Mouse (Mus musculus) hindbrain, embryonic 13.5 days (tissue): ENCODE measurements around the gene Myo9a. TPM values are rescaled to one million over a fixed set of nuclear protein-coding genes. Genes with fewer than 3 reads are reported as not detected.

Experiments used
- ATAC-seq: fragments of 200-750 bp; cut with Nextera tagmentation; 2 replicates; pipeline ENCODE4 v1.8.0; 2017; ENCODE audit warnings: moderate TSS enrichment; ENCODE audit not compliant: low FRiP score
- H3K27ac ChIP-seq: fragments of 300-500 bp; sonication (generic); 2 replicates; pipeline ENCODE4 v1.5.1; 2015; ENCODE audit warnings: inconsistent platforms, mild to moderate bottlenecking, moderate library complexity
- H3K27me3 ChIP-seq: fragments of 300-500 bp; sonication (generic); 2 replicates; pipeline ENCODE4 v1.6.1; 2015; ENCODE audit warnings: mild to moderate bottlenecking, inconsistent platforms
- H3K36me3 ChIP-seq: fragments of 300-500 bp; sonication (generic); 2 replicates; pipeline ENCODE4 v1.6.1; 2015; ENCODE audit warnings: mild to moderate bottlenecking, inconsistent platforms
- H3K4me1 ChIP-seq: fragments of 300-500 bp; sonication (generic); replicated peaks from 2 replicates; pipeline ENCODE4 v1.6.1; 2015; ENCODE audit warnings: inconsistent platforms
- H3K4me2 ChIP-seq: fragments of 300-500 bp; sonication (generic); 2 replicates; pipeline ENCODE4 v1.6.1; 2015; ENCODE audit warnings: inconsistent platforms, mild to moderate bottlenecking, moderate library complexity
- H3K4me3 ChIP-seq: fragments of 300-500 bp; sonication (generic); 2 replicates; pipeline ENCODE4 v1.5.1; 2015; ENCODE audit warnings: mild to moderate bottlenecking, inconsistent platforms
- H3K9ac ChIP-seq: fragments of 300-500 bp; sonication (generic); 2 replicates; pipeline ENCODE4 v1.6.1; 2015; ENCODE audit warnings: mild to moderate bottlenecking, inconsistent platforms
- H3K9me3 ChIP-seq: fragments of 300-500 bp; sonication (generic); 2 replicates; pipeline ENCODE4 v1.6.1; 2016; ENCODE audit warnings: inconsistent platforms
- WGBS: fragments of 180-500 bp; shearing (Covaris S2); methylation state at CpG from one replicate; pipeline ENCODE4 v1.1.7; 2015; 5-methylcytosine and 5-hydroxymethylcytosine counted together
- polyA plus RNA-seq: library from polyadenylated mRNA; unstranded; fragments of >200 nt; fragmentation: Nextera tagmentation; extraction: Ambion mirVana; gene quantifications from 2 replicates; pipeline ENCODE4 v1.2.1, GENCODE M21; 2015

Gene Myo9a
- polyA plus RNA-seq, 1 experiment from 2014 or later = 24.7 TPM

GRCm38 (mm10) chr9:59941885-59942350 lies 191.2 kb downstream of the Myo9a start:
- no peaks in the 10 kb centered on the region for H3K27me3 ChIP-seq
- H3K9ac ChIP-seq = no peak overlapping the region
- no peaks in the 10 kb centered on the region for H3K36me3 ChIP-seq
- 0 out of 2 replicates have a peak, but pooled peaks cover 3% of the 10 kb centered on the region for H3K4me1 ChIP-seq
- no peak overlapping the region for H3K4me2 ChIP-seq
- no peak for ATAC-seq
- 78% methylated on average over 9 of the region's 9 CpGs for WGBS
- H3K4me3 ChIP-seq = no peak overlapping the region
- no peaks in the 10 kb centered on the region for H3K9me3 ChIP-seq
- no peak overlapping the region for H3K27ac ChIP-seq

- 0 out of 2 replicates have a peak, but pooled peaks cover 3% of the 10 kb centered on the region for H3K4me1 ChIP-seq
- no peak overlapping the region for H3K4me3 ChIP-seq
- no peak for ATAC-seq
- H3K27ac ChIP-seq = no peak overlapping the region
- no peak overlapping the region for H3K4me2 ChIP-seq
- H3K9ac ChIP-seq = no peak overlapping the region
- no peaks in the 10 kb centered on the region for H3K9me3 ChIP-seq
- WGBS = 57% methylated on average over 5 of the region's 5 CpGs
- no peaks in the 10 kb centered on the region for H3K36me3 ChIP-seq
- no peaks in the 10 kb centered on the region for H3K27me3 ChIP-seq
Observed at GRCm38 (mm10) chr9:59942501-59943085, 191.9 kb downstream of the Myo9a start.

- no peak for ATAC-seq
- Histone ChIP-seq H3K4me2 (no peak overlapping the region), H3K4me1 (0 out of 2 replicates have a peak, but pooled peaks cover 3% of the 10 kb centered on the region), H3K27ac (no peak overlapping the region), H3K9me3 (no peaks in the 10 kb centered on the region), H3K4me3 (no peak overlapping the region), H3K9ac (no peak overlapping the region), H3K27me3 (no peaks in the 10 kb centered on the region), H3K36me3 (no peaks in the 10 kb centered on the region)
- 88% methylated on average over 6 of the region's 6 CpGs for WGBS
Observed at GRCm38 (mm10) chr9:59943826-59944225, 193.1 kb downstream of the Myo9a start.

GRCm38 (mm10) chr9:59945241-59945640 lies 194.5 kb downstream of the Myo9a start:
- H3K4me1 ChIP-seq = 0 out of 2 replicates have a peak, but pooled peaks cover 3% of the 10 kb centered on the region
- H3K4me3 ChIP-seq = no peak overlapping the region
- ATAC-seq = no peak
- no peak overlapping the region for H3K9ac ChIP-seq
- no peak overlapping the region for H3K4me2 ChIP-seq
- 79% methylated on average over 3 of the region's 3 CpGs for WGBS
- no peaks in the 10 kb centered on the region for H3K27me3 ChIP-seq
- no peaks in the 10 kb centered on the region for H3K36me3 ChIP-seq
- H3K9me3 ChIP-seq = no peaks in the 10 kb centered on the region
- H3K27ac ChIP-seq = no peak overlapping the region

- H3K4me2 ChIP-seq = no peak overlapping the region
- H3K9ac ChIP-seq = no peak overlapping the region
- H3K36me3 ChIP-seq = no peaks in the 10 kb centered on the region
- 91% methylated on average over 8 of the region's 8 CpGs for WGBS
- no peaks in the 10 kb centered on the region for H3K9me3 ChIP-seq
- H3K27me3 ChIP-seq = no peaks in the 10 kb centered on the region
- no peak overlapping the region for H3K27ac ChIP-seq
- H3K4me1 ChIP-seq = no peaks in the 10 kb centered on the region
- H3K4me3 ChIP-seq = no peak overlapping the region
- no peak for ATAC-seq
Observed at GRCm38 (mm10) chr9:59947271-59947670, 196.6 kb downstream of the Myo9a start.

- Histone ChIP-seq H3K9me3 (no peaks in the 10 kb centered on the region), H3K4me1 (no peaks in the 10 kb centered on the region), H3K9ac (no peak overlapping the region), H3K27me3 (no peaks in the 10 kb centered on the region), H3K27ac (no peak overlapping the region), H3K4me3 (no peak overlapping the region), H3K36me3 (no peaks in the 10 kb centered on the region), H3K4me2 (no peak overlapping the region)
- no peak for ATAC-seq
- WGBS = 77% methylated on average over 8 of the region's 8 CpGs
Observed at GRCm38 (mm10) chr9:59948226-59948625, 197.5 kb downstream of the Myo9a start.

GRCm38 (mm10) chr9:59948691-59949250 lies 198.1 kb downstream of the Myo9a start:
- ATAC-seq = no peak

GRCm38 (mm10) chr9:59949511-59949910 lies 198.8 kb downstream of the Myo9a start:
- no peak for ATAC-seq

More at GRCm38 (mm10) chr9:59948691-59949250, 198.1 kb downstream of the Myo9a start:
- Histone ChIP-seq H3K4me3 (no peak overlapping the region), H3K4me2 (no peak overlapping the region), H3K27me3 (no peaks in the 10 kb centered on the region), H3K36me3 (no peaks in the 10 kb centered on the region), H3K4me1 (no peaks in the 10 kb centered on the region), H3K27ac (no peak overlapping the region), H3K9me3 (no peaks in the 10 kb centered on the region), H3K9ac (no peak overlapping the region)
- WGBS = 91% methylated on average over 17 of the region's 17 CpGs

GRCm38 (mm10) chr9:59949981-59950380 lies 199.3 kb downstream of the Myo9a start:
- Histone ChIP-seq H3K4me2 (no peak overlapping the region), H3K36me3 (no peaks in the 10 kb centered on the region), H3K9ac (no peak overlapping the region), H3K27me3 (no peaks in the 10 kb centered on the region), H3K4me3 (no peak overlapping the region), H3K4me1 (no peaks in the 10 kb centered on the region), H3K9me3 (no peaks in the 10 kb centered on the region), H3K27ac (no peak overlapping the region)
- ATAC-seq = no peak
- 91% methylated on average over 5 of the region's 5 CpGs for WGBS

More at GRCm38 (mm10) chr9:59949511-59949910, 198.8 kb downstream of the Myo9a start:
- Histone ChIP-seq H3K9ac (no peak overlapping the region), H3K4me3 (no peak overlapping the region), H3K36me3 (no peaks in the 10 kb centered on the region), H3K4me1 (no peaks in the 10 kb centered on the region), H3K27ac (no peak overlapping the region), H3K9me3 (no peaks in the 10 kb centered on the region), H3K27me3 (no peaks in the 10 kb centered on the region), H3K4me2 (no peak overlapping the region)
- WGBS = 85% methylated on average over 6 of the region's 6 CpGs

- H3K4me2 ChIP-seq = no peak overlapping the region
- no peaks in the 10 kb centered on the region for H3K4me1 ChIP-seq
- WGBS = 90% methylated on average over 9 of the region's 9 CpGs
- no peak overlapping the region for H3K4me3 ChIP-seq
- H3K36me3 ChIP-seq = no peaks in the 10 kb centered on the region
- H3K9me3 ChIP-seq = no peaks in the 10 kb centered on the region
- no peak for ATAC-seq
- H3K9ac ChIP-seq = no peak overlapping the region
- H3K27me3 ChIP-seq = no peaks in the 10 kb centered on the region
- no peak overlapping the region for H3K27ac ChIP-seq
Observed at GRCm38 (mm10) chr9:59951001-59951750, 200.5 kb downstream of the Myo9a start.

GRCm38 (mm10) chr9:59951943-59952342 lies 201.2 kb downstream of the Myo9a start:
- no peak overlapping the region for H3K9ac ChIP-seq
- no peak overlapping the region for H3K27ac ChIP-seq
- no peaks in the 10 kb centered on the region for H3K27me3 ChIP-seq
- H3K4me2 ChIP-seq = no peak overlapping the region
- no peak overlapping the region for H3K4me3 ChIP-seq
- H3K9me3 ChIP-seq = no peaks in the 10 kb centered on the region
- no peaks in the 10 kb centered on the region for H3K36me3 ChIP-seq
- WGBS = 77% methylated on average over 4 of the region's 4 CpGs
- no peaks in the 10 kb centered on the region for H3K4me1 ChIP-seq
- no peak for ATAC-seq

- Histone ChIP-seq H3K9ac (no peak overlapping the region), H3K36me3 (no peaks in the 10 kb centered on the region), H3K9me3 (no peaks in the 10 kb centered on the region), H3K4me1 (no peaks in the 10 kb centered on the region), H3K4me3 (no peak overlapping the region), H3K27me3 (no peaks in the 10 kb centered on the region), H3K4me2 (no peak overlapping the region), H3K27ac (no peak overlapping the region)
- ATAC-seq = no peak
- WGBS = 57% methylated on average over 8 of the region's 8 CpGs
Observed at GRCm38 (mm10) chr9:59952515-59953070, 201.9 kb downstream of the Myo9a start.
